Mouse (Mus musculus) layer of hippocampus, postnatal 36 days (tissue): ENCODE data around the gene Dusp7. TPM values are rescaled to one million over a fixed set of nuclear protein-coding genes. Genes with fewer than 3 reads are reported as not detected.

Experiments
- DNase-seq, 2 experiments: peaks; one replicate each; pipeline ENCODE4 v3.0.0; 2022
- total RNA-seq, 2 experiments: library from RNA; stranded (reverse); gene quantifications; 2 replicates each; pipeline ENCODE4 v1.2.3; 2021

The Dusp7 gene
- total RNA-seq, 2 experiments from 2014 or later, result 86.0 to 88.6 TPM

DNA sequence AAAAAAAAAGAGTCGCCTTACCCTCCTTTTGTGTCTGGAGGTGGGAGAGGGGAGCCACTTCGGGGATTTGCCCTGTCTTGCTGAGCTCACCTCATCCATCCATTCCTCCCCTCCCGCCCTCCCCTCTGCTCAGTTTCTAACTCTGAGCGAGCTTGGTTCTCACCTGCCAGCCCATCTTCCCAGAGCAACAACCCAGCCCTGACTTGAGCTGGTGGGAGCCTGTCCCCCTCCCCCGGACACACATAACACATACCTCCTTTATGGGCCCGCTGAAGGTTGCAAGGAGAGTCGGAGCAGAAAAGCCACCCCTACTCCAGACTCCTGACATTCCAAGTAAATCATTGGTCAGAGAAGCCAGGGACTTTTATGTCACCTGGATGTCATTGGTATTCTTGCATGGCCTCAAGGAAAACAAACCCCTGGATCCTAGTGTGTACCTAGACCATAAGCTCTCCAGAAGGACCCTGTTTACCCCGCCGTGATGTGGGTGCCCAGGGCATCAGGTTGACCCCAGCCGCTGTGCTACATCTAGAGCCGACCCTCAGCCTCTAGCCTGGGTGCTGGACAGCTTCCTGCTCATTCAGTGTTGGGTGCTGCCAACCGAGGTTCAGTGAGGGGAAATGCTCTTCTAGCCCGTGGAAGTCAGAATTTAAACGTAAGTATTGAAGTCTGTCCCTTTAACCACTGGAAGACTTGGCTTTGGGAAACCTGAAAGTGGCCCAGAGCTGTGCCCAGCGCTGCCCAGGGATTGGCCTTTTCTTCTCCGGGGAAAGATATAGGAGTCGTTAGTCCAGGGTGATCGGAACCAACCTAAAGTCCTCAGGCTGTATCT is 52.8 kb downstream of the Dusp7 start:
- DNase-seq, result no peak

DNA sequence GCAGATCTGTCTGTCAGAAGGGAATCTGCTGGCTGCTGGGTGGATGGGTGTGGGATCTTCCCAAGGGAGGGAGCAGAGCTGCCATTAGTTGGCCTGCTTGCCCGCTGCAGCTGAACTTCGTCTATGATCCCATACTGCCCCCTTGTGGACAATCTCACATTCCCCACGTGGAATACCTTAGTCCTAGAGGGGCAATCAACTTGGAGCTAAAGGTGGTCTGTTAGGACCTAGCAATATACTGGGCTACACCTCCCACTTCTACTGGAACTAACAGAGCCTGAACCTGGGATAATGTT is 53.4 kb downstream of the Dusp7 start:
- peak; percentile 82 to 84 for DNase-seq

Other genes starting within 250 kb of the Dusp7 start
- 1 to 10 TPM; 4.2 to 4.8 TPM for gene Glyctk, start 210.5 kb upstream of the Dusp7 start, total RNA-seq
- gene Wdr82, start 197.7 kb upstream of the Dusp7 start, total RNA-seq, result 100 to 1,000 TPM; 143 TPM
- gene Ppm1m, start 168.9 kb upstream of the Dusp7 start, total RNA-seq, result 10 to 100 TPM; 16.0 to 20.8 TPM
- gene Twf2, start 165.5 kb upstream of the Dusp7 start, total RNA-seq, result 10 to 100 TPM; 52.1 to 57.5 TPM
- 1 to 10 TPM in 1 of 2 experiments, under 1 TPM in 1; 0.97 to 1.6 TPM for gene Tlr9, start 146.0 kb upstream of the Dusp7 start, total RNA-seq
- gene Alas1, start 120.0 kb upstream of the Dusp7 start, total RNA-seq, result 100 to 1,000 TPM; 138 to 142 TPM
- 10 to 100 TPM; 10.6 to 12.2 TPM for gene Poc1a, start 87.6 kb upstream of the Dusp7 start, total RNA-seq
- gene Rpl29, start 60.8 kb downstream of the Dusp7 start, total RNA-seq, result 100 to 1,000 TPM; 265 to 274 TPM
- gene Acy1, start 69.7 kb downstream of the Dusp7 start, total RNA-seq, result 10 to 100 TPM; 11.3 to 15.5 TPM
- gene Abhd14b, start 78.8 kb downstream of the Dusp7 start, total RNA-seq, result 10 to 100 TPM; 11.3 to 11.9 TPM
- 10 to 100 TPM; 38.5 to 41.0 TPM for gene Abhd14a, start 79.0 kb downstream of the Dusp7 start, total RNA-seq
- 100 to 1,000 TPM; 175 to 176 TPM for gene Pcbp4, start 84.7 kb downstream of the Dusp7 start, total RNA-seq
- 10 to 100 TPM in 1 of 2 experiments, 1 to 10 TPM in 1; 9.2 to 10.4 TPM for gene Gpr62, start 97.3 kb downstream of the Dusp7 start, total RNA-seq
- gene Rrp9, start 107.3 kb downstream of the Dusp7 start, total RNA-seq, result 10 to 100 TPM; 35.0 to 38.1 TPM
- 1 to 10 TPM; 3.1 to 3.2 TPM for gene Parp3, start 108.3 kb downstream of the Dusp7 start, total RNA-seq
- gene Iqcf1, start 131.3 kb downstream of the Dusp7 start, total RNA-seq, result not detected
- gene Iqcf5, start 145.9 kb downstream of the Dusp7 start, total RNA-seq, result not detected
- gene Iqcf3, start 193.0 kb downstream of the Dusp7 start, total RNA-seq, result not detected
- not detected for gene Iqcf4, start 202.4 kb downstream of the Dusp7 start, total RNA-seq